Mouse (Mus musculus): ENCODE measurements at regions not wholly inside any gene's neighbourhood (a gene's known extent, or its start where the extent isn't known, plus 50 kb on each side); places are given as distances from the start of the nearest gene placed in this dataset.

DNA sequence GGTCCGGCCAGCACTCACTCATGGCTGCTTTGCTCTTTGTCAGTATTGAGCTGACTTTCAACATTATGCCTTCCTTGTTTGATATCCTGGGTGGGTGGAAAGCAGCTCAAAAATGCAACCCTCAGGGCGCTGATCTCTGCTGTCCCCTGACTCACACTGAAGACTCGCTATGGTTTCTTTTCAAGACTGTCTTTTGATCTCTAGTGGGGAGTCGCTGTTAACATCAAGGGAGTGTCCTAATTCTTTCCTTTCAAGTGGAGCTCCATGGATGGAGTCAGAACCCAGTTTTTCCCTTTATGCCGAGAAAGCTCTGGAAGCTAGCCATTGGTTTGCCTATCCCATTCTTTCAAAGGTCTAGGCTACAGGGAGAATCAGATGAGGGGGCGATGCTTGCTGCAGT, 54.5 kb upstream of the 1700020N01Rik start:
- no peak for TF ChIP-seq EP300 (IDR thresholded peaks at IDR 0.05; ENCODE audit: insufficient read depth, low read depth, low read length)
- TF ChIP-seq POLR2A (IDR thresholded peaks at IDR 0.05; ENCODE audit: insufficient read depth, low read depth, low read length): no peak

Data from heart, adult 2 months (tissue).